ENCODE assay signal across 8 mouse cellular contexts in the genomic region with DNA sequence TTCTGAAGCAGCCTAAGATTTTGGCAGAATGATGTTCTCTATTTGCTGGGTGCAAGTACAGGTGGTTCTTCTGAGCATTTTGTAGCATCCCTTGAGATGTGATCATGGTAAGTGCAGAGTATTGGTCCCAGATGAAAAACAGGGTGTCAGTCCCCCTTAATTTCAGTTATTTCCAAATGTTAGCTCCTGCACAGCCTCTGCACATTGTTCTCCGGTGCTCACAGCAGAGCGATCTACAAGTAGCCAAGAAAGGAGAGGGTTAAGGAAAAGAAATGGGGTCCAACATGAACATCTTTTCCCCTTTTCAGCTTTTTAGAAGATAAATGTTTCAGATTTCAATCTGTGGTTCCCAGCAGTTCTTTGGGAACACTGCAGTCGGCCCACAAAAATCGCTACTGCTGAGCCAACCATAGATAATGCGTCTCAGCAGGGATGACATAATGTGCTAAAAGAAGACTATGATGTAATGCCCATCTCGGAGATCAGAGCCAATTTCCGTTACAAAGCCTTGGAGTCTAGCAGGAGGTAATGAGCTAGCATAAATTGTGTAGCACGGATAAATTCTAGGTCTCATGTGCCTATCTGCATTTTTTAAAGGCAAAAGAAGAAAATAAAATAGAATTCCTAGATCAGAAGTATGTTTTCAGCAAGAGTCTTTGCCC.
DNase-seq lines count a peak whose midpoint lies in the region; ATAC-seq and TF ChIP-seq lines count a peak whose summit lies in the region.

No protein-coding gene starts in this region.

- H3K9me3 ChIP-seq in CH12.LX (replicated peaks; ENCODE audit: low read length) = no peaks in the 10 kb centered on the region
- H3K9me3 ChIP-seq in embryonic facial prominence, embryonic 12.5 days = no peaks in the 10 kb centered on the region
- no peaks in the 10 kb centered on the region for H3K9me3 ChIP-seq in heart, embryonic 16.5 days (replicated peaks; ENCODE audit: control insufficient read depth, low read length)
- no peaks in the 10 kb centered on the region for H3K9me3 ChIP-seq in midbrain, postnatal 0 days (ENCODE audit: low read length)

- TF ChIP-seq RAD21 in CH12.LX (IDR thresholded peaks at IDR 0.05; ENCODE audit: low read depth, low read length) = no peak

- no peak overlapping the region for H3K4me3 ChIP-seq in CH12.LX (replicated peaks in 1 of 3; ENCODE audit: low read depth in 2 of 3, low read length in 2 of 3, poor library complexity in 1 of 3)
- H3K4me3 ChIP-seq in embryonic facial prominence, embryonic 12.5 days = no peak overlapping the region
- H3K4me3 ChIP-seq in heart, embryonic 16.5 days (ENCODE audit: low read length) = no peak overlapping the region
- no peak overlapping the region for H3K4me3 ChIP-seq in midbrain, postnatal 0 days (ENCODE audit: low read depth, low read length)

- TF ChIP-seq POLR2A in CH12.LX (IDR thresholded peaks at IDR 0.05; ENCODE audit: low read depth, low read length) = no peak

- no peaks in the 10 kb centered on the region for H3K79me2 ChIP-seq in CH12.LX (replicated peaks; ENCODE audit: control insufficient read depth, extremely low read depth, insufficient read depth, poor library complexity, severe bottlenecking)

- WGBS in embryonic facial prominence, embryonic 12.5 days = 43% methylated on average over 8 of the region's 8 CpGs
- WGBS in heart, embryonic 16.5 days = 19% methylated on average over 8 of the region's 8 CpGs
- 8% methylated on average over 8 of the region's 8 CpGs for WGBS in midbrain, postnatal 0 days

- TF ChIP-seq EP300 in CH12.LX (IDR thresholded peaks at IDR 0.05; ENCODE audit: low read length) = no peak

- peak; percentile 65 for DNase-seq in CH12.LX (ENCODE audit: extremely low read depth)
- peak; percentile 14 for DNase-seq in NIH3T3 (ENCODE audit: low read depth)
- DNase-seq in layer of hippocampus, postnatal 14 days (ENCODE audit: low spot score in 2 of 2) = peak; percentile 54 to 91
- DNase-seq in midbrain, postnatal 0 days (ENCODE audit: low spot score) = peak; percentile 95
- no peak for DNase-seq in B cell, adult 2 months
- DNase-seq in spleen, postnatal 10 days (ENCODE audit: low spot score in 2 of 2) = no peak

- no peak overlapping the region for H3K27ac ChIP-seq in CH12.LX (ENCODE audit: insufficient read depth, low read depth)
- H3K27ac ChIP-seq in embryonic facial prominence, embryonic 12.5 days = no peak overlapping the region
- H3K27ac ChIP-seq in heart, embryonic 16.5 days (ENCODE audit: low read length) = peak overlapping the region; percentile 59
- H3K27ac ChIP-seq in midbrain, postnatal 0 days (ENCODE audit: low read depth, low read length) = peak overlapping the region; percentile 69

- H3K9ac ChIP-seq in CH12.LX (ENCODE audit: insufficient read depth, low read depth) = no peak overlapping the region
- no peak overlapping the region for H3K9ac ChIP-seq in embryonic facial prominence, embryonic 12.5 days
- H3K9ac ChIP-seq in heart, embryonic 16.5 days (ENCODE audit: low read length) = peak overlapping the region; percentile 23
- no peak overlapping the region for H3K9ac ChIP-seq in midbrain, postnatal 0 days (replicated peaks; ENCODE audit: low read length, poor library complexity, severe bottlenecking)

- H3K36me3 ChIP-seq in CH12.LX (replicated peaks in 1 of 2; ENCODE audit: control insufficient read depth in 1 of 2, insufficient read depth in 1 of 2, low read length in 1 of 2) = no peaks in the 10 kb centered on the region
- no peaks in the 10 kb centered on the region for H3K36me3 ChIP-seq in embryonic facial prominence, embryonic 12.5 days
- H3K36me3 ChIP-seq in heart, embryonic 16.5 days (ENCODE audit: control insufficient read depth, insufficient read depth) = no peaks in the 10 kb centered on the region
- H3K36me3 ChIP-seq in midbrain, postnatal 0 days (ENCODE audit: insufficient read depth, low read length) = no peaks in the 10 kb centered on the region

- H3K4me2 ChIP-seq in CH12.LX (ENCODE audit: insufficient read depth, low read depth, poor library complexity, severe bottlenecking) = peak overlapping the region; percentile 5; the same call in 1 of the 2 replicates
- no peak overlapping the region for H3K4me2 ChIP-seq in embryonic facial prominence, embryonic 12.5 days (replicated peaks)
- peak overlapping the region; percentile 38 for H3K4me2 ChIP-seq in heart, embryonic 16.5 days (ENCODE audit: low read depth, low read length)
- peak overlapping the region; percentile 20 for H3K4me2 ChIP-seq in midbrain, postnatal 0 days (ENCODE audit: low read depth, low read length, poor library complexity, severe bottlenecking)

- in situ Hi-C loops in CH12.LX (cut with MboI; ENCODE audit: low pct_ligation_motif_present, low pct_unique_long_range_greater_than_20kb, low sequenced_read_pairs) = no loop called here

- no peaks in the 10 kb centered on the region for H3K27me3 ChIP-seq in CH12.LX (replicated peaks)
- no peaks in the 10 kb centered on the region for H3K27me3 ChIP-seq in embryonic facial prominence, embryonic 12.5 days
- no peaks in the 10 kb centered on the region for H3K27me3 ChIP-seq in heart, embryonic 16.5 days (ENCODE audit: control insufficient read depth, insufficient read depth, low read length)
- H3K27me3 ChIP-seq in midbrain, postnatal 0 days (ENCODE audit: insufficient read depth, low read length) = no peaks in the 10 kb centered on the region

- TF ChIP-seq CTCF in CH12.LX (conservative IDR thresholded peaks at IDR 0.05 in 1 of 2, IDR thresholded peaks at IDR 0.05 in 1 of 2; ENCODE audit: low read depth in 2 of 2, low read length in 2 of 2) = no peak
- no peak for TF ChIP-seq CTCF in midbrain, postnatal 0 days (IDR thresholded peaks at IDR 0.05)

- H3K4me1 ChIP-seq in CH12.LX (ENCODE audit: control insufficient read depth in 1 of 2, insufficient read depth in 2 of 2) = peaks cover 12 to 14% of the 10 kb centered on the region in 2 experiments
- 0 out of 2 replicates have a peak, but pooled peaks cover 5% of the 10 kb centered on the region for H3K4me1 ChIP-seq in embryonic facial prominence, embryonic 12.5 days
- peaks cover 13% of the 10 kb centered on the region for H3K4me1 ChIP-seq in heart, embryonic 16.5 days (ENCODE audit: control insufficient read depth, insufficient read depth, low read length)
- peaks cover 12% of the 10 kb centered on the region for H3K4me1 ChIP-seq in midbrain, postnatal 0 days (ENCODE audit: insufficient read depth, low read length)

- dilution Hi-C loops in CH12.LX (cut with MboI; ENCODE audit: extremely low pct_ligation_motif_present, extremely low pct_unique_long_range_greater_than_20kb, low sequenced_read_pairs) = no loop called here

- peak; percentile 52; the same call in 1 of the 2 replicates for ATAC-seq in embryonic facial prominence, embryonic 12.5 days (ENCODE audit: insufficient number of reproducible peaks, insufficient read depth, low FRiP score, low TSS enrichment)
- ATAC-seq in heart, embryonic 16.5 days (replicated peaks; ENCODE audit: extremely low read depth, insufficient read depth, low FRiP score) = peak; percentile 90
- ATAC-seq in midbrain, postnatal 0 days (ENCODE audit: low FRiP score) = peak; percentile 94

TF ChIP-seq in CH12.LX, 34 proteins besides CTCF, POLR2A, EP300 and RAD21:
- TF ChIP-seq MAFK (IDR thresholded peaks at IDR 0.05; ENCODE audit: insufficient replicate concordance, low read length) (no peak), TCF12 (IDR thresholded peaks at IDR 0.05; ENCODE audit: low read depth, low read length) (no peak), JUND (conservative IDR thresholded peaks at IDR 0.05; ENCODE audit: low read depth, low read length) (peak; percentile 95), CHD1 (IDR thresholded peaks at IDR 0.05; ENCODE audit: low read depth, low read length) (no peak), HCFC1 (IDR thresholded peaks at IDR 0.05; ENCODE audit: low read depth, low read length) (no peak), MEF2A (IDR thresholded peaks at IDR 0.05; ENCODE audit: borderline replicate concordance, low read depth, low read length) (peak; percentile 99), MAX (IDR thresholded peaks at IDR 0.05; ENCODE audit: low read length) (no peak), JUN (IDR thresholded peaks at IDR 0.05; ENCODE audit: insufficient read depth, low read depth, low read length) (peak; percentile 99), TBP (conservative IDR thresholded peaks at IDR 0.05; ENCODE audit: low read depth, low read length) (no peak), SIN3A (IDR thresholded peaks at IDR 0.05; ENCODE audit: low read length) (no peak), ZKSCAN1 (IDR thresholded peaks at IDR 0.05; ENCODE audit: borderline replicate concordance, low read depth, low read length) (no peak)

Comparison
In these comparisons a context has a peak if more than half of its experiments do, and no peak if none do; other contexts are left out.
1. DNase-seq: peak in CH12.LX (single experiment), NIH3T3 (single experiment), layer of hippocampus, postnatal 14 days (2 of 2) and midbrain, postnatal 0 days (single experiment); none in B cell, adult 2 months (0 of 2) and spleen, postnatal 10 days (0 of 2).
2. H3K27ac ChIP-seq: peak in heart, embryonic 16.5 days (single experiment) and midbrain, postnatal 0 days (single experiment); none in CH12.LX (single experiment) and embryonic facial prominence, embryonic 12.5 days (single experiment).
3. Peak in every context shown above with its lines, with median percentiles within 50 percentile points of each other: ATAC-seq.